Mouse (Mus musculus) liver, postnatal 0 days (tissue): Measurements from ENCODE around the gene Spsb2. TPM values are rescaled to one million over a fixed set of nuclear protein-coding genes. Genes with fewer than 3 reads are reported as not detected.
"Not testable (repeated sequence)": the region's sequence is repeated elsewhere in the genome, so short reads cannot be mapped to it uniquely, and the experiment has no call there.

Source experiments
- ATAC-seq: fragments of 200-750 bp; cut with Nextera tagmentation; 2 replicates; pipeline ENCODE4 v1.8.0; 2017; ENCODE audit warnings: mild to moderate bottlenecking, moderate library complexity
- DNase-seq: peaks from one replicate; pipeline ENCODE4 v3.0.0-alpha.2; 2016
- H3K27ac ChIP-seq: fragments of 300-500 bp; sonication (generic); 2 replicates; pipeline ENCODE4 v1.5.1; 2014; ENCODE audit warnings: antibody characterized with exemption, moderate library complexity, mild to moderate bottlenecking, low read depth
- H3K27me3 ChIP-seq: fragments of 300-500 bp; sonication (generic); 2 replicates; pipeline ENCODE4 v1.6.1; 2014; ENCODE audit warnings: low read length, control low read depth, mixed read lengths; ENCODE audit not compliant: insufficient read depth
- H3K36me3 ChIP-seq: fragments of 300-500 bp; sonication (generic); replicated peaks from 2 replicates; pipeline ENCODE4 v1.6.1; 2014; ENCODE audit warnings: mild to moderate bottlenecking, control low read depth, low read length, moderate library complexity, mixed read lengths; ENCODE audit not compliant: insufficient read depth
- H3K4me1 ChIP-seq: fragments of 300-500 bp; sonication (generic); 2 replicates; pipeline ENCODE4 v1.6.1; 2014; ENCODE audit warnings: antibody characterized with exemption, mild to moderate bottlenecking, control low read depth; ENCODE audit not compliant: insufficient read depth
- H3K4me2 ChIP-seq: fragments of 300-500 bp; sonication (generic); 2 replicates; pipeline ENCODE4 v1.6.1; 2014; ENCODE audit warnings: low read depth, mild to moderate bottlenecking, low read length, moderate library complexity, mixed read lengths
- H3K4me3 ChIP-seq: fragments of 300-500 bp; sonication (generic); 2 replicates; pipeline ENCODE4 v1.5.1; 2014; ENCODE audit warnings: low read depth, low read length
- H3K9ac ChIP-seq: fragments of 300-500 bp; sonication (generic); replicated peaks from 2 replicates; pipeline ENCODE4 v1.6.1; 2014; ENCODE audit warnings: mild to moderate bottlenecking, moderate library complexity
- H3K9me3 ChIP-seq: fragments of 300-500 bp; sonication (generic); 2 replicates; pipeline ENCODE4 v1.6.1; 2016; ENCODE audit warnings: mild to moderate bottlenecking, control low read depth, low read length, mixed read lengths
- CTCF ChIP-seq: sonication (generic); IDR thresholded peaks from 2 replicates; pipeline ENCODE4 v1.5.1; 2016; ENCODE audit warnings: antibody characterized with exemption, low read depth
- EP300 ChIP-seq: IDR thresholded peaks from 2 replicates; pipeline ENCODE4 v1.6.1; 2016; ENCODE audit warnings: antibody characterized with exemption, low read depth, mild to moderate bottlenecking
- WGBS: fragments of 180-500 bp; shearing (Covaris S2); extraction: QIAGEN DNeasy Blood & Tissue Kit; methylation state at CpG from one replicate; pipeline ENCODE4 v1.1.7; 2014; ENCODE audit not compliant: insufficient replicate concordance; 5-methylcytosine and 5-hydroxymethylcytosine counted together
- polyA plus RNA-seq: library from polyadenylated mRNA; unstranded; fragments of >200 nt; fragmentation: Nextera tagmentation; extraction: Ambion mirVana; gene quantifications from 2 replicates; pipeline ENCODE4 v1.2.1, GENCODE M21; 2015

Gene Spsb2
- polyA plus RNA-seq, 1 experiment from 2014 or later, result 11.4 TPM

DNA sequence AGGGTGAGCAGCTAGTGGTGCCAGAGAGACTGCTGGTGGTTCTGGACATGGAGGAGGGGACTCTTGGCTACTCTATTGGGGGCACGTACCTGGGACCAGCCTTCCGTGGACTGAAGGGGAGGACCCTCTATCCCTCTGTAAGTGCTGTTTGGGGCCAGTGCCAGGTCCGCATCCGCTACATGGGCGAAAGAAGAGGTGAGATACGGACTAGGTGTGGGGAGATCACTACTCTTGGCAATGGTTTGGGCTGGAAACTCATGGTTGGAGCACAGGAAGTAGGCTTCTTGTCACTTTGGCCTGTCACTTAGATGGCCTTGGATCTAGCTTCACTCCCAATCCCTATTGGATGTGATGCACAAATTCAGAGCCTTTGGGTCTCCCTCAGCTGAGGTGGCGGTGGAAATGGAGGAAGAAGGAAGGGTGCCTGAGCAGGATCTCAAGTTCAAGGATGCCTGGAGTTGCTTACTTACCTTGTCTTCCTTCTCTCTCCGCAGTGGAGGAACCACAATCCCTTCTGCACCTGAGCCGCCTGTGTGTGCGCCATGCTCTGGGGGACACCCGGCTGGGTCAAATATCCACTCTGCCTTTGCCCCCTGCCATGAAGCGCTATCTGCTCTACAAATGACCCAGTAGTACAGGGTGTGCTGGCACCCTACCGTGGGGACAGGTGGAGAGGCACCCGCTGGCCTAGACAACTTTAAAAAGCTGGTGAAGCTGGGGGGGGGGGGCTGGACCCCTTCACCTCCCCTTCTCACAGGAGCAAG is 1.5 kb downstream of the Spsb2 start:
- DNase-seq (no peak), ATAC-seq (no peak)
- WGBS, result 48% methylated on average over 14 of the region's 14 CpGs

DNA sequence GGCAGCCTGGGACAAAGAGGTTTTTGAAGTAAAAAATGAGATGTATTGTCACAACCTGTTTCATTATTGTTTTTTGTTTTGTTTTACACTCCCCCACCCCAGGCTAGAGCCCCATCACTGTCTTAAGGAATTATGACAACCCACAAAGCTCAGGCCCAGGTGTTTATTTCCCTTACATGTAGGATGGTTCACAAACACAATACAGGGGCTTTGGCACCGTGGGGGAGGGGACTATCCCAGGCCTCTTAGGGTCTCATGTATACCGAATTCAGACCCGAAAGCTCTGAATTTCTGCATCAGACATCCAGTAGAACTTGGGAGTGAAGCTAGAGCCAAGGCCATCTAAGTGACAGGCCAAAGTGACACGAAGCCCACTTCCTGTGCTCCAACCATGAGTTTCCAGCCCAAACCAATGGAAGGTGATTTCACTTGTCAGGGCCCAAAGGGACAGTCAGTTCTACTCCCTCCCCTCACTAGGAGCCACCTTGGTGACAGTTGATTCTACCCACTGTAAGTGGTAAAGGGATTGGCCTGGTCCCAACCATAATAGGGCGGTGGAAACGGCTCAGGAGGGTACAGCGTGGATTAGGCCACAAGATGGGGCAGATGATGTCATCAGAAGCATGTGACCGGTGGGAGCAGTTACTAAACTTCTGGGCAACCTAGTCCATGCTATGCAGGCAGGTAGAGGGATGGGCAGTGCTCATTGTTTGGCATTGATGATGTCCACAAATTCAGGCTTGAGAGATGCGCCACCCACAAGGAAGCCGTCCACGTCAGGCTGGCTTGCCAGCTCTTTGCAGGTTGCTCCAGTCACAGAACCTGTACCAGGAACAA is 2.3 kb downstream of the Spsb2 start:
- H3K27me3 ChIP-seq, H3K9ac ChIP-seq, ATAC-seq, H3K9me3 ChIP-seq, DNase-seq, H3K4me3 ChIP-seq: not testable (repeated sequence)
- peaks cover 26% of the 10 kb centered on the region for H3K36me3 ChIP-seq
- H3K27ac ChIP-seq, result peak overlapping the region; percentile 95; the same call in 1 of the 2 replicates
- peak overlapping the region; percentile 98; the same call in 1 of the 2 replicates for H3K4me2 ChIP-seq
- peaks cover 53% of the 10 kb centered on the region for H3K4me1 ChIP-seq
- 76% methylated on average over 11 of the region's 11 CpGs for WGBS

More for the DNA sequence above, 1.5 kb downstream of the Spsb2 start:
- Histone ChIP-seq H3K36me3 (peaks cover 20% of the 10 kb centered on the region), H3K27me3 (no peaks in the 10 kb centered on the region), H3K27ac (peak overlapping the region; percentile 95), H3K4me3 (peak overlapping the region; percentile 88), H3K4me1 (peaks cover 54% of the 10 kb centered on the region), H3K9me3 (no peaks in the 10 kb centered on the region), H3K4me2 (peak overlapping the region; percentile 98), H3K9ac (peak overlapping the region; percentile 83)
- TF ChIP-seq EP300 (no peak), CTCF (no peak)

DNA sequence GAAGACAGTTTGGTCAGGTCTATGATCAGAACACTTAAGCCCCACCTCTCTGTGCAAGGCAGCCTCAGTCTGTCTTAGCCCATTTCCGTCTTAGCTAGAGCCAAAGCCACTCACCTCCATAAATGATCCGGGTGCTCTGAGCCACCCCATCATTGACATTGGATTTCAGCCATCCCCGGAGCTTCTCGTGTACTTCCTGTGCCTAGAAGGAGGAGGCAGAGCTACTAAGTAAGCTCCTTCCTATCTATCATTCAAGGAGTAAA is 2.9 kb downstream of the Spsb2 start:
- no peak for DNase-seq
- Histone ChIP-seq H3K9ac (no peak overlapping the region), H3K9me3 (no peaks in the 10 kb centered on the region), H3K4me3 (no peak overlapping the region), H3K27ac (peak overlapping the region; percentile 96; the same call in 1 of the 2 replicates), H3K4me1 (peaks cover 49% of the 10 kb centered on the region), H3K36me3 (peaks cover 26% of the 10 kb centered on the region), H3K4me2 (no peak overlapping the region), H3K27me3 (no peaks in the 10 kb centered on the region)
- 57% methylated on average over 4 of the region's 4 CpGs for WGBS
- TF ChIP-seq EP300, result no peak
- no peak for TF ChIP-seq CTCF
- ATAC-seq, result no peak

DNA sequence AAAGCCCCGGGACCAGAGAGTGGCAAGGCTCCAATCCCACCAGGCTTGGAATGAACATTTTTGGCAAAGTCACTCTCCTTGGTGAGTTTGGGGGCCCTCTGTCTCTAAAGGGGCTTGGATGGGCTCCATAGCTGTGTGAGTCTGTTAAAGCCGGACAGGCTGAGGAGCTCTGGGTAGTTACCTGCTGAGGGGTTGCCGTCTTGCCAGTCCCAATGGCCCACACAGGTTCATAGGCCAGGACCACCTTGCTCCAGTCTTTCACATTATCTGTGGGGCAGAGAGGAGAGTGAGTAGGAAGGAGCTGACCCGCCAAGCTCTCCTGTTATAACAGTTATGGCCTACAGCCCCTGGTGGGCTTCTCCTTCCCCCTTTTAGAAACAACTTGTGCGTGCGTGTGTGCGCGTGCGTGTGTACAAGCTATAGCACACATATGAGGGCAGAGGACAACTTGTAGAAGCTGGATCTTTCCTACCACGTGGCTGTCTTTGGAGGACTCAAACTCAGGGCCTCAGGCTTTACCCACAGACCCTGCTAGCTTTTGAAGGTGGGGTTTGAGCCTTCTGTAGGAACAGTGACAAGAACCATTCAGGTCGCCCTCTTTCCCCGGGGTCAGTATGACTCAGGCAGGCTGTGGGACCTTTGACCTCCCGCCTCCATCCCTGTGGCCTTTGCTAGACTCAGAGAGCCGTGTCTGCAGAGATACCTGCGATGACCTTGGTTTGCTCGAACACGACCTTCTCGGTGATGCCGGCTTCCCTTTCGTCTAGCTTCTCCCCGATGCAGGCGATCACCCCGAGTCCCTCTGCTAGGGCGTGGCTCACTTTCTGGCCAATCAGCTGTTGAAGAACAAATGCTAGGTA is 3.5 kb downstream of the Spsb2 start:
- peak overlapping the region; percentile 99 for H3K4me2 ChIP-seq
- no peaks in the 10 kb centered on the region for H3K9me3 ChIP-seq
- peak overlapping the region; percentile 96 for H3K27ac ChIP-seq
- ATAC-seq, result no peak
- TF ChIP-seq EP300, result no peak
- TF ChIP-seq CTCF, result no peak
- peaks cover 32% of the 10 kb centered on the region for H3K36me3 ChIP-seq
- H3K4me3 ChIP-seq, result peak overlapping the region; percentile 85
- H3K9ac ChIP-seq, result peak overlapping the region; percentile 93; the same call in 1 of the 2 replicates
- H3K27me3 ChIP-seq, result no peaks in the 10 kb centered on the region
- 70% methylated on average over 24 of the region's 24 CpGs for WGBS
- H3K4me1 ChIP-seq, result peaks cover 46% of the 10 kb centered on the region
- no peak for DNase-seq

DNA sequence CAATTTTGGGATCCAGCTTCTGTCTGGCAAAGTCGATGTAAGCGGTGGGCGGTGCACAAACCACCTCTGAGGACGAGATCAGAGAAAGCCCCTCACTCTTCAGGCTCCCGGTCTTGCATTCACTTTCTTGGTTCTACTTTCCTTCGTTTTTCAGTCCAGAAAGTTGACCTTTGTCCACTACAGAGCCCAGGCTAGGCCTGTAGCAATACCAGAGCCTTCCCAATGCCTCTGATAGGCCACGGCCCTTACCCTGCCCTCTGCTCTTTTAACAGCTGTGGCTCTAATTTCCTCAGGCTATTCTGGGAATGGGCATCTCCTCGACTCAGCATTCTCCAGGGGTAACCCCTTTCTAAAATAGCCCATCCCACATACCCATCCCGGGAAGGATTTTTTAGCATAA is 4.4 kb downstream of the Spsb2 start:
- ATAC-seq (peak; percentile 9; the same call in 1 of the 2 replicates), DNase-seq (no peak)
- peak overlapping the region; percentile 85 for H3K4me3 ChIP-seq
- H3K36me3 ChIP-seq, result peaks cover 40% of the 10 kb centered on the region
- H3K4me1 ChIP-seq, result peaks cover 45% of the 10 kb centered on the region
- TF ChIP-seq EP300, result no peak
- TF ChIP-seq CTCF, result no peak
- H3K27ac ChIP-seq, result peak overlapping the region; percentile 96
- H3K4me2 ChIP-seq, result peak overlapping the region; percentile 99
- no peaks in the 10 kb centered on the region for H3K9me3 ChIP-seq
- no peaks in the 10 kb centered on the region for H3K27me3 ChIP-seq
- H3K9ac ChIP-seq, result peak overlapping the region; percentile 93
- WGBS, result 24% methylated on average over 9 of the region's 9 CpGs
